Mouse (Mus musculus): ENCODE measurements at regions not wholly inside any gene's neighbourhood (a gene's known extent, or its start where the extent isn't known, plus 50 kb on each side); places are given as distances from the start of the nearest gene placed in this dataset.
"Not testable (repeated sequence)": the region's sequence is repeated elsewhere in the genome, so short reads cannot be mapped to it uniquely, and the experiment has no call there.

DNA sequence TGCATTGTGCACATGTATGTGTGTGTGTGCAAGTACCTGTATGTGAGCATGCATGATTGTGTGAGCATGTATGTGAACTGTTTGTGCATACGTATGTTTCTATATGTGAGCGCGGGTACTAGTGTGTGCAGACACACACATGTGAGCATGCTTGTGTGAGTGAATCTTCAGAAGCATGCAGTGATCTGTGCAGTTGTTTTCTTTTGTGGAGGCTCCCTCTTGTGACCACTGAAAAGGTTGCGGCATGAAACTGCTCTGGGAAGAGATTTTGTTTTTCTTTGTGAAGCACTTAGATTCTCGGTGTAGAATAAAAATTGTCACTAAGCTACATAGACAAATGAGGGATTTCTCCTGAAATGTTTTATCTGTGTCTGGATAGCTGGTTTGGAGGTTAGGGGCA, 189.2 kb upstream of the Rapgef5 start:
- in situ Hi-C loops (cut with MboI, MseI) = not testable (repeated sequence)

DNA sequence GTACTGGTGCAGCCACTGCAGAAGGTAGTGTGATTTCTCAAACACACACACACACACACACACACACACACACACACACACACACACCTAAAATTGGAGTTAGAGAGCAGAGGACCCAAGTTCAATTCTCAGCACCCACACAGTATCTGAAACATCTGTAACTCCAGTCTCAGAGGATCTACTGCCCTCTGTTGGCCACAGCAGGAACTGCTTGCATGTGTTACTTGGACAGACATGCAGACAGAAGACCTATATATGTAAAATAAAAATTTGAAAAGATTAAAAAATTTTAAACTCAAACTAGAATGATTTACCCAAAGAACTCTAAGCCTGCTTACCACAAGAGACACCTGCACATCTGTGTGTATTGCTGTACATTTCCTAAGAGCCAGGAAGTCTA, 185.9 kb upstream of the Rapgef5 start:
- in situ Hi-C loops (cut with MboI, MseI) = no loop called here

DNA sequence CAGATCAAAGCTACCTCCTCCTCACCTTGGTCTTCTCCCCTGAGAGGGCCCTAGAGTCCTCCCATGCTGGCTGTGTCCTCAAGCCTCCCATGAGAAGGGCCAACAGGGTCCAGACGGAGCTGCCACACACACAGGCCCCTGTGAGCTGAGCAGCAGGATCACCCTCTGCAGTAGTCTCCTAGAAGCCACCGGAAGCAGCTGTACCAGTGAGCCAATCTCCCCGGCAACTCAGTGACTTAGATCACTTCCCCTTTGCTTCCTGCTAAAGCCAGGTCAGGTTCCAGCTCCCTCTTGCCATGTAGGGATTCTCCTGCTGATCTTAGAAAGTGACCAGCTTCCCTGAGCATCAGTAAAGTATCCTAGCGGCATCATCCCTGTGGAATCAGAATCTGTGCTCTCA, 179.4 kb upstream of the Rapgef5 start:
- in situ Hi-C loops (cut with MboI, MseI) = no loop called here

DNA sequence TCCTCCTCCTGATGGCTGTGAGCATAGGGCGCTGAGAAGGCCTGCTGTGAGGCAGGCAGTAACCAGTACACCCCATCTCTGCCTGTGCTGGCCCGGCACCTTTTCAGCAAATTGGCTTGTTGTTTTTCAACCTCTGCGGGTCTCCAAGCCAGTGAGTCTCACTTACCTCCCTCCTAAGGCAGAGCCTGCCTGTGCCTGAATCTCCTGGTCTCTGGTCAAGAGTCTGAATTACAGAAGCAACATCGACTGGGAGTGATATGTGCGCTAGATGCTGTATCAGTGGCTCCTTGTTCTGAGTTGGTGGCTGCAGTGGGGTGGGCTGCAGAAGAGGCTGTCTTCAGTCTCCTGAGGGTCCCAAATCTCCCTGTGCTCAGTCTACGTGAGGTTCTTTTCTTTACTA, 174.0 kb upstream of the Rapgef5 start:
- in situ Hi-C loops (cut with MboI, MseI) = no loop called here

DNA sequence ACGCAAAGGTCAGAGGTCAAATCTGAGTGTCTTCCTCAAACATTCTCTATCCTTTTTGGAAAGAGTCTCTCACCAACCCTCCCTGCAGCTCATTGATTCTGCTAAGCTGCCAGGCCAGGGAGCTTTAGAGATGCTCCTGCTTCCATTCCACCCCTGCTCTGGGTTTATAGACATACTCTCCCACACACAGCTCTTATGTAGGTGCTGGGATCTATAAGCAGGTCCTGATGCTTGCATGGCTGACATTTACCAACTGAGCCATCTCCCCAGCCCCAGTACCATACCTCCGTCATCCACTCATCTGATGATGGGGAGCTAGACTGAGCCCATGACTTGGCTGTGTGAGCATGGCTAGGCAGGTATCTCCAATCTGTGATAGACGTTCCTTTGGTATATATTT, 173.2 kb upstream of the Rapgef5 start:
- in situ Hi-C loops (cut with MboI, MseI) = no loop called here

DNA sequence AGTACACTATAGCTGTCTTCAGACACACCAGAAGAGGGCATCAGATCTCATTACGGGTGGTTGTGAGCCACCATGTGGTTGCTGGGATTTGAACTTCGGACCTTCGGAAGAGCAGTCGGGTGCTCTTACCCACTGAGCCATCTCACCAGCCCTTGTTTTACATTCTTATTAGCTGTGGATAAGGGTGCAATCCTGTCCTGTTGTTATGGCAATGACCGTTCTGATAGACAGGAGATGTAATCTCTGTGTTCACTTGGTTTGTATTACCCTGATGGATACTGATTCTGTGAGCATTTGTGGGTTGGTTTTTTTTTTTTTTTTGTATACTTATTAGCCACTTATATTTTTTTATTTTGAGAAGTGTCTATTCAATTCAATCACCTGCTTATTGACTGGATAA, 172.7 kb upstream of the Rapgef5 start:
- in situ Hi-C loops (cut with MboI, MseI) = not testable (repeated sequence)

DNA sequence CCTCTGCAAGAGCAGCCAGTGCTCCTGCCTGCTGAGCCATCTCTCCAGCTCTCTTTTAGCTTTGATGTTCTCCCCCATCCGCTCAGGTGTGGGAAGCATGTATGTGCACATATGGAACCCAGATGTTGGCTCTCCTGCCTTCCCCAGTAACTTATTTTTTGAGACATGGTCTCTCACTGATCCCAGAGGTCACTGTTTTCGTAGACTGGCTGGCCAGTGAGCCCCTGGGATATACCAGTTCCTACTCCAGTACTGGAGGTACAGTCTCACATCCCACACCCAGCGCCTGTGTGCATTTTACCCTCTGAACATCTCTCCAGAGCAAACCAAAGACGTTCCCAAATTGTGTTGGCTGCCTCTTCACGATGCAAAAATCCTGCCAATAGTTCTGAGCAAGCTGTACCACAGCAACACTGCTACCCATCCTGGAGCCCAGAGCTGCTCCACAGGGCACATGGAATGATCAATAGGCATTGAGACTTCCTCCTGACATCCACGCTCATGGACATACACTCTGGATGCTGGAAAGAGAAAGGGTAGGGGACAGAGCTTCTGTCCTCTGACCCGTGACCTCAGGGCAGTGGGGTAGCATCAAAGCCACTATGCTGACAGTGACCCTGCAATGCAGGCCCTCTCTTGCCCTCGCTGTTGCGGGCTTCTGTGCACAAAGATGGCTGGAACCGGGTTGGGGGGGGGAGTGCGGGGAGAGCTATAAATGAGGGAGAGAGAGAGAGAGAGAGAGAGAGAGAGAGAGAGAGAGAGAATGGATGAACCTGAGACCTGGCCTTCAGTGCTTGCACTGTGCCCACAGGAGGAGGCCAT, 171.8 kb upstream of the Rapgef5 start:
- in situ Hi-C loops (cut with MboI, MseI) = no loop called here

DNA sequence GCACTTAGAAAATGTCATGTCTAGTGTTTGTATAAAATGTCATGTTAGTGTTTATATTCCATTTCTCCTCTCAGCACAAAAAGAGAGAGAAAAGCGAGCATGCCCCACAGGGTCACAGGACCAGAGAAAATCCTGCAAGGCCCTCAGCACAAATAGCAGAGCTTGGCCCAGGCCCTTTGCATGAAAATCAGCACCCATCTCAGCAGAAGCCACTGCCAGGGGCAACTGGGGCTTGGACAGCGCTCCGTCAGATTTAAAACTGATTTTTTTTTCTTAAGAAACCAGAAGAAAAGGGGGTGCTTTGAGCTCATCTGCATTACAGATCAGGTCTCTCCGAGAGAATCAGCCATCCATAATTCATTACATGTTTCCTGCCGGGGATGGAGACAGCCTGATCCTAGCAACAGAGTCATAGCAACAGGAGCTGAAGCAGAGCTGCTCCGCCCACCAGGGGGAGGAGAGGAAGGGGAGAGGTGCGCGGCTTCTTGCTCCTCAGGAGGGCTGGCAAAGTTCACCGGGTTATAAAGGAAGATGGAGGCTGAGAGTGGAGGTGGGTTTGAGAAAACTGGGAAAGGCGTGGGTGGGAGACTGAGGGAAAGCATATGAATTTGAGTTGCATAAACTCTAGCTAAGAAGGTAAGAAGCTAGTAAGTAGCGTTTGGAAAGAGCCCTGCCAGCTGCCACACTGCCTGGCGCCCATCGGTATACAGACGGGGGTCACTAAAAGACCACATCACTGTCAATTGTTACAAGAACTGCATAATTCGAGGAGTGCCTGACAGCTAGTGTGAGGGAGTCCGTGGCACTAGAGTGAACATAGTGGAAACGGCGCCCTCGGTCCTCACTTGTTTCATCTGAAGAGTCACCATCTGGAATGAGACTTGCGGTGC, 170.9 kb upstream of the Rapgef5 start:
- in situ Hi-C loops (cut with MboI, MseI) = no loop called here

DNA sequence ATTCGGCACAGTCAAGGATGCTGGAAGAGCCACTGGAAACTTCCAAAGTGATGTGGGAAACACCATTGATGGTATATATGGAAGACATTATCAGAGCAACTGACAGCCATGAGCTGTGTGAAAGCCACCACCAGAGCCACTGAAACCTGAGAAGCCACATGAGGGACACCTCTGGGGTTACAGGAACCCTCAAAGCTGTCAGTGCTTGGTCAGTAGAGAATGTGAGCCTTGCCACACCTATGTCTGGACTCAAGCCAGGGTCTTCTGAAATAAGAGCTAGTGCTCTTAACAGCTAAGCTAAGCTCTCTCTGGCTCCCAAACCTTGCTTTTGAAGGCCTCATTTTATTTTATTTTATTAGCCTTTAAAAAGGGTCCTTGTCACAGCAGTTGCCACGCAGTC, 170.2 kb upstream of the Rapgef5 start:
- in situ Hi-C loops (cut with MboI, MseI) = no loop called here

DNA sequence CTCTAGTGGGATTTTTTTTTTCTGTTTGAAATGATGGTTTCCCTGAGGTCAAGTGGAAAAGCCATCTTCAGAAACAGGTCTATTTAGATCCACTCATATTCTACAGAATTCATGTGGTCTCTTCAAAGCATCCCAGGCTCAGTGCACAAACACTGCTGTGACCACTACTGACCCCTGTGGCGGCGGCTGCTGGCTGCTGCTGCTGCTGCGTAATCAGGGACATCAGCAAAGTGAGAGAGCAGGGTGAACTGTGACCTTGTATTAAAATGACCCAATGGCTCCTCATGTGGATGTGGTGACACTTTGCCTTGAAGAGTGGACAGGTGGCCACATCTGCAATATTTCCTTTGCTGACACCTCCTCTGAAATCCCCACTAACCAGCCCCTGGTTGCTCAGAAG, 169.1 kb upstream of the Rapgef5 start:
- in situ Hi-C loops (cut with MboI, MseI) = no loop called here

DNA sequence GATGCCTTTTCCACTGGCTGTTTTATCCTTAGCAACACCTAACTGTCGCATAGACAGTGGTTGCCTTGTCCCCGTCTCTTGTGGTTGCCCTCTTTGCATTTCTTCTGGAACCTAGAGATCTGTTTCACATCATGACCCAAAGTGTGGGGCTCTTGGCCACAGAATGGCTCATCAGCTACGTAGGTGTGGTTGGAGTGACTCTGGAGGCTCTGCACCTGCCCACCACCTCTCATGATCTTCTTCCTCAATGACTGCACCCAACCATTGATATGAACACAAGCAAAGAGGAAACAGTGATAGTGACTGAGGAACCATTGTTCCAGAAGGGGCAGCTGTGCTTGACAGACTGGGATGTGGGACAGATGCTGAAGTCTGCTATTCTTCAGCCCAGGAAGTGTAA, 167.8 kb upstream of the Rapgef5 start:
- in situ Hi-C loops (cut with MboI, MseI) = no loop called here

DNA sequence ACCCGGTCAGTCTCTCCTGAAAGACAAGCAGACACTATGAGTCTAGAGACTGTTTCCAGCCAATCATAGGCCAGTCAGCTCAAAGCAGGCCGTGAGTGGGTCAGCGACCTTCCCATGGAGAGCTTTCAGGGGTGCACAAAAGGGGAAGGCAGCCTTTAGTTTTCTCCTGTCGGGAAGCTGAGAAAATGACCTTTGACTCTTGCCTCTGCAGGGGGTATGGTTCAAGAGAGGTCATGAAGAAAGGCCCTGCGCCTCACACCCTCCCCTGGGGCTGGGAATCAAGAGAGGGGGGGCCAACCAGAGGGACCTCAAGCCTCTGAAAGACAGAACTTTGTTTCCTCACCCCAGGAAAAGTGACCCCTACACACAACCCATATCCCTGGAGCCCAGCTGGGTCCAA, 164.4 kb upstream of the Rapgef5 start:
- in situ Hi-C loops (cut with MboI, MseI) = no loop called here

DNA sequence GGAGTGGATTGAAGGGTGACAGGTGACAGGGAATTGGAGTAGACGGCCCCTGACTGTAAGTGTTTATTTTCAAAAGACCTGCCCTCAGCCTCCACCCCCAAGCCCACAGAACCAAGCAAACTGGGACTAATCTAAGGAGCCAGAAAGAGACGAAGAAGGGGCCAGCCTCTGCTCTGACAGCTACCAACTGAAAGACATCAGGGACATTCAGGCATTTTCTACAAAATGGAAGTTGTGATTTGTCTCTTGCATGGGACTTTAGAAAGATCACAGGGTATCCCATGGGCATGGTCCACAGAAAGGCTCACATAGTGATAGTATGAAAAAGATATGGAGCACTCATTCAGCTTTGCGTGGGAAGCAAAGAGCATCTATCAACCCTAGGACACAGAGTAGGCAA, 163.8 kb upstream of the Rapgef5 start:
- in situ Hi-C loops (cut with MboI, MseI) = no loop called here

DNA sequence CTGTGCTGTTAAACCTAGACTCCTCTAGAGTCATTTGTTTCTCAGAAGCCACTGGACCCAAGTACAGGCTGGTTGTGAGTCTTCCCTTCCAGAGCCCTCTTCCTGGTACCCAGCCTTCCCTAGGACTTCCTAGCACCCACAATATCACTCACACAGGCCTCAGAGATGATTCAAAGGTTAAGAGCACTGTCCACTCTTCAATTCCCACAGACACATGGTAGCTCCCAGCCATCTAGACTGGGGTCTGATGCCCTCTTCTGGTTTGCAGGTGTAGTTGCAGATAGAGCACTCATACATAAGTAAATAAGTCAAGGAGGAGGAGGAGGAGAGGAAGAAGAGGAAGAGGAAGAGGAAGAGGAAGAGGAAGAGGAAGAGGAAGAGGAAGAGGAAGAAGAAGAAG, 163.3 kb upstream of the Rapgef5 start:
- in situ Hi-C loops (cut with MboI, MseI) = no loop called here

DNA sequence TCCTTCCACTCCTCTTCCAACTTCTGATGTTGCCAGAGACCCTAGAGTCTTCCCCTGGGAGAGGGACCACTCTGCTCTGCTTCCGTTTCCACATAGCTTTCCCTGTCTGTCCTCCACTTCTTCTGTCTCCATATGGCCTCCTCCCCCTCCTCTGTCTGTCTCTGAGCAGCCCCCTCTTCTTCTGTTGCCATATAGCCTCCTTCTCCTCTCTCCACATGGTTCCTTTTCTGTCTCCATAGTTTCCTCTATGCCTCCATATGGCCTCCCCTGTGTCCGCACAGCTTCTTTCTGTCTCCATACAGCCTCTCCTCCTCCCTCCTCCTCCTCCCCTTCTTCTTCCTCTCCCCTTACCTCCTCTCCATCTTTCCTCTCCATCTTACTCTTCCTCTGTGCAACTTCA, 158.5 kb upstream of the Rapgef5 start:
- in situ Hi-C loops (cut with MboI, MseI) = no loop called here

DNA sequence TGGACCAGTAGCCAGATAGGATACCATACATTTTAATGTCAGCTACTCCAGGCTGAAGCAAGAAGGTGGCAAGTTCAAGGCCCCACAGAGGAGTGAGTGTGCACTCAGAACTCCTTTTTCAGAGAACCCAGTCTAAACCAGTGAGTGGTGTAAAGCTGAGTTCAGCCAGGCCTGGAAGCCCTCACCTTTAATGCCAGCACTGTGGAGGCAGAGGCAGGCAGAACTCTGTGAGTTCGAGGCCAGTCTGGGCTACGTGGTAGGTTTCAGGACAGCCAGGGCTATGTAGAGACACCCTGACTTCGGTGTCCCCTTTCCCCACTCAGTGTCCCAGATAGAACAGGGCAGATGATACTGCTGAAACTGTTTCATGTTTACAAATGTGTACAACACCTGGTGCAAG, 157.4 kb upstream of the Rapgef5 start:
- in situ Hi-C loops (cut with MboI, MseI) = no loop called here

DNA sequence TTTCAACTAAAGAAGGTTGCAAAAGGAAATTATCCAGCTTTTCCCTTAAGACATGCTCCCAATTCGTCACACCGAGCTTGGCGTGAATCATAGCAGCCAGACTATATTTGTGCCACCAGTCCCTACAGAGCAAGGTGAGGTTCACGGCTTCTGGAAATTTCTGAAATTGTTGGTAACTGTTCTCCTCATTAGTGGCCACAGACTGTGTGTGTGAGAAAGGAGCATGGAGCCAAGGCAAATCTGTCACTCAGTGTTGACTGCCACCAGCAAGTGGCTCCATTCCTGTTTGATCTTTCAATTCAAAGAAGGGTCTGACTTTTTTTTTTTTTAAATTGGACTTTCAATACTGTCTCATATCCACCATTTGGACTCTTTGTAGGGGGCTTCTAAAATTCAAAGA, 156.1 kb upstream of the Rapgef5 start:
- in situ Hi-C loops (cut with MboI, MseI) = no loop called here

DNA sequence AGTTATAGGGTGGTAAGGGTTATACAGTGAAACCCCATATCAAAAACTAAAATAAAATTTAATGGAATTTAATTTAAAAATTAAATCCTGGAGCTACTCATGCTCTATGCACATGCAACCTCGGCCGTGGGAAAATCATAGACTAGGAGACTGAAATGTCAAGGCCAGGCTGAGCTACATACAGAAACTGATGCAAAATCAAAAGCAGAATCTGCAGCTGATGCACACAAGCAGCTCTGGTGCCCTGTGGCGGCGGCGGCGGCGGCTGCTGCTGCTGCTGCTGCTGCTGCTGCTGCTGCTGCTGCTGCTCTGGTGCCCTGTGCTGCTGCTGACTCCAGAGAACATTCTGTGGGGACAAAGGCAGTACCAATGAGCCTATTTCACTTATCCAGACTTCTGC, 154.5 kb upstream of the Rapgef5 start:
- in situ Hi-C loops (cut with MboI, MseI) = no loop called here

DNA sequence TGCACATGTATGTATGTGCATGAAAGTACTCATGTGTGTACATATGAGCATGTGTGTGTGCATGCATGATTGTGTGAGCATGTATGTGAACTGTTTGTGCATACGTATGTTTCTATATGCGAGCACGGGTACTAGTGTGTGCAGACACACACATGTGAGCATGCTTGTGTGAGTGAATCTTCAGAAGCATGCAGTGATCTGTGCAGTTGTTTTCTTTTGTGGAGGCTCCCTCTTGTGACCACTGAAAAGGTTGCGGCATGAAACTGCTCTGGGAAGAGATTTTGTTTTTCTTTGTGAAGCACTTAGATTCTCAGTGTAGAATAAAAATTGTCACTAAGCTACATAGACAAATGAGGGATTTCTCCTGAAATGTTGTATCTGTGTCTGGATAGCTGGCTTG, 152.8 kb upstream of the Rapgef5 start:
- in situ Hi-C loops (cut with MboI, MseI) = not testable (repeated sequence)

DNA sequence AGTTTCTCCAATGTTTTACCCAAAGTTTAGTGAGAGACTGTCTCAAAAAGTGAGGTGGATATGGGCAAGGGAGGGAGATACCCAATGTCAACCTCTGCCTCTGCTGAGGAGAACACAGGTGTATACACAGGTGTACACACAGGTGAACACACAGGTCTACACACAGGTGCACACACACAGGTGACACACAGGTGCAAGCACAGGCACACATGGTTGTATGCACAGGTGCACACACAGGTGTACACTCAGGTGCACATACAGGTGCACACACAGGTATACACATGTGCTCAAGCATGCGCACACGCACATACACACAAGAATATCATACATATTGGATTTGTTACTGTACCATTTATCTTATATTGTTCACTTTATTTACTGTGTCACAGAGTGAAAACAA, 151.1 kb upstream of the Rapgef5 start:
- in situ Hi-C loops (cut with MboI, MseI) = no loop called here

DNA sequence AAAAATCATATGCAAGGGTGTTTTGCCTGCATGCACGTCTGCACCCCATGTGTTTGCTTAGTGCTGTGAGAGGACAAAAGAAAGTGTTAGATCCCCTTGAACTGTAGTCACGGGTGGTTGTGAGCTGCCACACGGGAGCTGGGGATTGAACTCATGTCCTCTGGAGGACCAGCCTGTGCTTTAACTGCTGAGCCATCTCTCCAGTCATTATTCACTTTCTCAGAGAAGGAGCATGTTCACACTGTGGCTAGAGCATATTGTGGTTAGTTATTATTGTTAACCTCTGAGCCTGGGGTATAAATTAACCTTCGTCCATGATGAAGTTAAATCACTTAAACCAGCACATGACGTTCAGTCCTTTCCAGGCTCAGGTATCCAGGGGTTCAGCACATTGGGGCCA, 150.4 kb upstream of the Rapgef5 start:
- in situ Hi-C loops (cut with MboI, MseI) = no loop called here

DNA sequence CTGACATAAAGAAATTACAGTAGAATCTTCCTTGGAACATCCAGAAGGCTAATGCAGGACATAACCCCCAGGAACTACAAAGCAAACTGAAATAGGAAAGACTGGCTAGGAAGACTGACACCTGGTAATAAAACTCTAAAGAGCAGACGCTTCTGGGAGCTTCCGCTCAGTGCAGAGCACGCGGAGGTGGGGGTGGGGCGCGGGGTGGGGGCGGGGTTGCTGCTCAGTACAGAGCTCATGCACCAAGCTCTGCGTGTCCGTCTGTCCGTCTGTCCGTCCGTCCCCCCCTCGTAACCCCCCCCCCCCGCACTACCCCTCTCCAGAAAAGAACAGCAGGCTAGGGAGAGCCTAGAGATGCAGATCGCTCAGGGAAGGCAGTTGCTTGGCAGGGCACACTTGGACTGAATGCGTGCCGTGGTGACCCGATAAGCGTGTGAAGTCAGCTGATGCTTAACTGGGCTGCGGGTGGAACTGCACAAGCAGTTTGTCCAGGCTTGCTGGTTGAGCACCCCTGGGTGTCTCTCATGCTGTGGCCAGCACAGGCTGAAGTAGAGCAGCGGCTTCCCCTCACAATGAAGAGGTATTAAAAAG, 137.9 kb upstream of the Rapgef5 start:
- in situ Hi-C loops (cut with MboI, MseI) = no loop called here

All from T-helper 2 cell (primary cell).